Mouse (Mus musculus): ENCODE results near the gene Evx1. TPM values are rescaled to one million over a fixed set of nuclear protein-coding genes. Genes with fewer than 3 reads are reported as not detected.
A peak's percentile ranks its signal among the peaks of the same experiment; 100 is the strongest.

Evx1 gene
- polyA plus RNA-seq (2014; fragmentation: Nextera tagmentation; extraction: Ambion mirVana), result 3.8 and 5.1 TPM in 2 replicates

DNA sequence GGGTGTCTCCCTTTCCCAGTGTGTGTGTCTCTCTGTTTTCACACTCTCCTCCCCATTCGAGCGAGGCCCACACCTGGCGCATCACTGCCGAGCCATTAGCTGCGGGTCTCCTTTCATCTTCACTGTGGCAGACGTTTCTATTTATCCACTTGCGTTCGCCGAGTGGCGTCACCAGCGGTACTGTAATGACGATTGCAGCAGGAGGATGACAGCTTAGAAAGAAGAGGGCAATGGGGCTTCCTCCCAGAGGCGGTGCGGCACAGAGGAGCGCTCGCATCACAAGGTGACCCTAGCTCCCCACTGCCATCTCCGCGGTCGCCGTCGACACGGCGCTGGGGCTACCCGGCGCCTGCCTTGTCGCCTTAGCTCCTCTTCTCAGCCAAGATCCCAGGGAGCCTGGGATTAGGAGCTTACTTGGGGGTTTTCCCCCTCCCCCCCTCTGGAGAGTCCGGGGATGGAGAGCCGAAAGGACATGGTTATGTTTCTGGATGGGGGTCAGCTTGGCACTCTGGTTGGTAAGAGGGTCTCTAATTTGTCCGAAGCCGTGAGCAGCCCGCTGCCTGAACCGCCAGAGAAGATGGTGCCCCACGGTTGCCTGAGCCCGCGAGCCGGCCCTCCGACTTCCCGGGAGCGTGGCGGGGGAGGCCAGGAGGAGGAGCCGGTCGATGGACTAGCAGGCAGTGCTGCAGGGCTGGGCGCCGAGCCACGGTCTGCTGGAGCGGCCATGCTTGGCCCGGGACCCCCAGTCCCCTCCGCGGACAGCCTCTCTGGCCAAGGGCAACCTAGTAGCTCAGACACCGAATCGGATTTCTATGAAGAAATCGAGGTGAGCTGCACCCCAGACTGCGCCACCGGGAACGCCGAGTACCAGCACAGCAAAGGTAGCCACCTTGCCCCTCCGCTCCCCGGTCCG lies at the start of gene Evx1:
TSS of gene Evx1 (plus strand) at position 108 of the 913 bp plus-strand sequence.
- peak within 1 kb of the TSS; percentile 84 for H3K27ac ChIP-seq (replicated peaks; ENCODE audit: low read depth, low read length)

DNA sequence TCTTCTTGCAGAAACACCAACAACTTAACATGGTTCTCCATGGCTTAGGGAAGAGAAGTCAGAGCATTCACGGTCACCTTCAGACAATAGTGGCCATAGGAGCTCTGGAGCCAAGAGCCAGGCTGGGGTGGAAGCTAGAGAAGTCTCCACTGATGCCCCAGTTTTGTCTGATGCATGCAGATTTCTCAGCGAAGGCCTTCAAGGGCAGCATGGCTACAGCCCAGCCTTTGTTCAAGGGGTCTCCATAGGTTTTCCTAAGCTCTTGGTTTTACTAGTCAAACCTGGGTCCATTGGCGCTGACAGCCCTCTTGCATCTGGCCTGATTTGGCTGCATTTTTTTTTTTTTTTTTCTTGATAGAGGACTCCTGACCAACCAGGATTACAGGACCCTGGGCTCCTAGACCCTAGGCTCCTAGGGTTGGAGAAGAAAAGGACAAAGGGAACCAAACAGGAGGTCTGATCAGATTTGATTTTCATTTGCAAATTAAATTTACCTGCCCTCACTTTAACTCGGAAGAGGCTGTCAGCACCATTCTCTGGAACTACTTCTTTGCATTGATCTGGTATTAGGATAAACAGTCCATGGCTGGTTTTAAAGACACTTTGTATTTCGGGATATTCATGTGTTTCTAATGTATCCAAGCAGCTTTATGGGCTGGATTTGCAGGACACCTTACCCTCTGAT lies 49.0 kb upstream of the Evx1 start:
- Histone ChIP-seq H3K27me3 (ENCODE audit: control insufficient read depth, insufficient read depth, low read length) (peaks cover 60% of the 10 kb centered on the region), H3K4me1 (ENCODE audit: control insufficient read depth, insufficient read depth, low read length) (0 out of 2 replicates have a peak, but pooled peaks cover 9% of the 10 kb centered on the region), H3K36me3 (ENCODE audit: control insufficient read depth, insufficient read depth, low read length) (no peaks in the 10 kb centered on the region), H3K9me3 (ENCODE audit: control insufficient read depth, low read length) (no peaks in the 10 kb centered on the region), H3K9ac (ENCODE audit: low read length) (peak overlapping the region; percentile 93), H3K4me2 (ENCODE audit: low read depth, severe bottlenecking) (peak overlapping the region; percentile 62), H3K27ac (replicated peaks; ENCODE audit: low read depth, low read length) (peak overlapping the region; percentile 42; the same call in 1 of the 2 replicates), H3K4me3 (ENCODE audit: low read depth, low read length) (peak overlapping the region; percentile 69)
- WGBS, result 5% methylated on average over 5 of the region's 5 CpGs
- ATAC-seq (ENCODE audit: insufficient number of reproducible peaks, low FRiP score, low TSS enrichment, low read depth) (no peak), DNase-seq (ENCODE audit: low spot score) (peak; percentile 60)

More for the DNA sequence above, at the start of gene Evx1:
- Histone ChIP-seq H3K36me3 (ENCODE audit: control insufficient read depth, insufficient read depth, low read length) (no peaks in the 10 kb centered on the region), H3K4me3 (ENCODE audit: low read depth, low read length) (peak within 1 kb of the TSS; percentile 42), H3K27me3 (ENCODE audit: control insufficient read depth, insufficient read depth, low read length) (peaks cover 88% of the 10 kb centered on the region), H3K4me1 (ENCODE audit: control insufficient read depth, insufficient read depth, low read length) (peaks cover 31% of the 10 kb centered on the region), H3K4me2 (ENCODE audit: low read depth, severe bottlenecking) (peak within 1 kb of the TSS; percentile 58), H3K9ac (ENCODE audit: low read length) (peak within 1 kb of the TSS; percentile 58), H3K9me3 (ENCODE audit: control insufficient read depth, low read length) (no peaks in the 10 kb centered on the region)
- ATAC-seq (ENCODE audit: insufficient number of reproducible peaks, low FRiP score, low TSS enrichment, low read depth) (no peak), DNase-seq (ENCODE audit: low spot score) (peak; percentile 74)
- under 1% methylated on average over 58 of the region's 59 CpGs for WGBS

DNA sequence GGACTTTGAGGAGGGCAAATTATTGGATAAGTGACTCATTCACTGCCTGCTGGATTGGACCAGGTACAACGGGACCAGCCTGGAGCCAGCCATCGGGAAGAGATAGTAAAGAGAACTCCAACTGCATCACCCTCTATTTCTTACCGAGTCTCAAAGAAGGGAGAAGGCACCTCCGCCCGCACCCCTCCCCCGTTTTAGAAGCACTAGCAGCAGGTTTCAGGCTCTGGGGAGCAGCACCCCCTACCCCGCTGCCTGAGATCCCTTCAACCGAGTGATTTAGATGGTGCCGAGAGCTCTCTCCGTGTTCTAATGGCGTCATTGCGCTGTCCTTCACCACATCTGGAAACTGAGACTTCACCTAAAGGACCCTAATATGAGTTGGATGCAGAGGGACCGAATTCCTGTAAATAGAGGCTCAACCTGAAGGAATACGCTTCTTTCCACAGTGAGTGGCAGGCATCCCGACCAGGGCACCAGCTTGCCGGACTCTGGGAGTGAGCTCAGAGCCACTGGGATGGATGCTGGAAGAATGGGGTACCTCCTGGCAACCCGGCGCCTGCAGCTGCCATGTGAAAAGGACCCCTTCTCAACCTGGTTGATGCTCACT lies 47.9 kb upstream of the Evx1 start:
- Histone ChIP-seq H3K9ac (ENCODE audit: low read length) (peak overlapping the region; percentile 93), H3K4me3 (ENCODE audit: low read depth, low read length) (peak overlapping the region; percentile 69), H3K4me2 (ENCODE audit: low read depth, severe bottlenecking) (peak overlapping the region; percentile 62), H3K27ac (replicated peaks; ENCODE audit: low read depth, low read length) (peak overlapping the region; percentile 32; the same call in 1 of the 2 replicates), H3K36me3 (ENCODE audit: control insufficient read depth, insufficient read depth, low read length) (no peaks in the 10 kb centered on the region), H3K4me1 (ENCODE audit: control insufficient read depth, insufficient read depth, low read length) (peaks cover 15% of the 10 kb centered on the region; the same call in 1 of the 2 replicates), H3K9me3 (ENCODE audit: control insufficient read depth, low read length) (no peaks in the 10 kb centered on the region), H3K27me3 (ENCODE audit: control insufficient read depth, insufficient read depth, low read length) (peaks cover 64% of the 10 kb centered on the region)
- DNase-seq (ENCODE audit: low spot score), result peak; percentile 64
- under 1% methylated on average over 18 of the region's 18 CpGs for WGBS
- ATAC-seq (ENCODE audit: insufficient number of reproducible peaks, low FRiP score, low TSS enrichment, low read depth), result no peak

DNA sequence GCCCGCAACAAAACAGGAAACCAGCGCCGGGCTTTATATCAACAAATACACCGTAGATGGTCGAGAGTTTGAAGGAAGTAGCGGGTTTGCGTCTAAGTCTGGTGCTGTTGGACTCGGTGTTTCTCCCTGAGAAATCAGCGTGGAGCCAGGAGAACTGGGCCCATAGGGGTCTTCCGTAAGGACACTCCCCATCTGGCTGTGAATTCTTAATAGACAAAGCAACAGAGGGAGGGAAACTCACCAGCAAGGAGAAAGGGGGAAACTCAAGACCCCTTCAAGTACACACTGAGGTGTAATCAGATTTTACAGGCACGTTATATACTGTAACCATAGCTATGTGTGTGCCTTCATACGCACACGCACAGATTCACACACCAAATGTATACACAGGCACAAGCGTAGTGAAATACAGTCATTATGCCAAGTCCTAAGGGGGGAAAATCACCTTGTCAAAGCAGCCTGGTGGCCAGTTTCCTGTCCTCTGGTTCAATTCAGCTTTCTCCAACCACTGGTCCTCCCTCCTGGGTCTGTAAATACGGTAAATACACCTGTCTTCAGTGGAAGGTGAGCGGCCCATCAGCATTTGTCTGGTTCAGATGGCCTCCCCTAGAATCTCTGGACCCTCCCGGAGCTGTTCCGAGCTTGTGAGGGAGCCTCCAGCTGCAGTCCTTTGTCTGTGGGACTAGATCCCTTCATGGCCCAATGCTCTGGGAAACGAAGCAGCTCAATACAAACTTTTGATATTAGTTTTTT lies 47.2 kb upstream of the Evx1 start:
- H3K4me3 ChIP-seq (ENCODE audit: low read depth, low read length), result peak overlapping the region; percentile 69
- ATAC-seq (ENCODE audit: insufficient number of reproducible peaks, low FRiP score, low TSS enrichment, low read depth) (no peak), DNase-seq (ENCODE audit: low spot score) (peak; percentile 71)
- peaks cover 68% of the 10 kb centered on the region for H3K27me3 ChIP-seq (ENCODE audit: control insufficient read depth, insufficient read depth, low read length)
- no peaks in the 10 kb centered on the region for H3K36me3 ChIP-seq (ENCODE audit: control insufficient read depth, insufficient read depth, low read length)
- peak overlapping the region; percentile 62 for H3K4me2 ChIP-seq (ENCODE audit: low read depth, severe bottlenecking)
- peaks cover 15% of the 10 kb centered on the region; the same call in 1 of the 2 replicates for H3K4me1 ChIP-seq (ENCODE audit: control insufficient read depth, insufficient read depth, low read length)
- H3K9ac ChIP-seq (ENCODE audit: low read length), result peak overlapping the region; percentile 93
- 2% methylated on average over 19 of the region's 19 CpGs for WGBS
- peak overlapping the region; percentile 32 for H3K27ac ChIP-seq (replicated peaks; ENCODE audit: low read depth, low read length)
- no peaks in the 10 kb centered on the region for H3K9me3 ChIP-seq (ENCODE audit: control insufficient read depth, low read length)

DNA sequence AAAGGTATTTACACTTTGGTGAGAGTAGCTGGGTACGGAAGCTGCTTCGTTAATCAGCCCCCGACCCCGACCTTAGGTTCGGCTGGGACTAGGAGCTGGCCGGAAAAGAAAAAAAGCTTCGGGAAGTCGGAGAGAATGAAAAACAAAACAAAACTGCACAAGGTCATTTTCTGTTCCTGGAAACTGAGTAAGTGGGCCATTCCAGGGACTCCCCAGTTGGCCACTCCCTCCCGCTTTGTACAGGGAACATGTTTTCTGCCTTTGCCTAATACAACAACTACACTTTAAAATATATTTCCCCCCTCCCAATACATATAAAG lies 46.7 kb upstream of the Evx1 start:
- Histone ChIP-seq H3K4me1 (ENCODE audit: control insufficient read depth, insufficient read depth, low read length) (peaks cover 13% of the 10 kb centered on the region; the same call in 1 of the 2 replicates), H3K27ac (replicated peaks; ENCODE audit: low read depth, low read length) (peak overlapping the region; percentile 11; the same call in 1 of the 2 replicates), H3K4me2 (ENCODE audit: low read depth, severe bottlenecking) (peak overlapping the region; percentile 62), H3K4me3 (ENCODE audit: low read depth, low read length) (peak overlapping the region; percentile 69), H3K36me3 (ENCODE audit: control insufficient read depth, insufficient read depth, low read length) (no peaks in the 10 kb centered on the region), H3K9ac (ENCODE audit: low read length) (peak overlapping the region; percentile 93), H3K9me3 (ENCODE audit: control insufficient read depth, low read length) (no peaks in the 10 kb centered on the region), H3K27me3 (ENCODE audit: control insufficient read depth, insufficient read depth, low read length) (peaks cover 67% of the 10 kb centered on the region)
- ATAC-seq (ENCODE audit: insufficient number of reproducible peaks, low FRiP score, low TSS enrichment, low read depth) (no peak), DNase-seq (ENCODE audit: low spot score) (no peak)
- under 1% methylated on average over 9 of the region's 9 CpGs for WGBS

DNA sequence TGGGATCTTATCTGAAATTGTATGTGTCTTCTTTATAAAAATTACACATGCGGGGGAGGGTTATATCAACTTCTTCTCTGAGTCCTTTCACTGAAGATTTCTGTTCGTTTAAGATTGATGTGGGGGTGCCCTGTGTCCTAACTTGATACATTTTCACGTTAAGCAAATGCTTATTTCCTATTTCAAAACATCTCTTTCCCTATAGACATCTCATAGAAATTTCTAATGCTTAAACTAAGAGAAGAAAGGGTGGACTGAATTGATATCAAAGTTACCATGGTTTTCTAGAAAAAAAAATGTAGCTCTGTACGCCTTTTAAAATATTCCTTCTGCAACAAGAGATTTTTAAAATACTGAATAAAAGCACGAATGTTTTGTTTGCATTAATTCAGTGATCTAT lies 46.1 kb upstream of the Evx1 start:
- DNase-seq (ENCODE audit: low spot score) (no peak), ATAC-seq (ENCODE audit: insufficient number of reproducible peaks, low FRiP score, low TSS enrichment, low read depth) (no peak)
- no peaks in the 10 kb centered on the region for H3K9me3 ChIP-seq (ENCODE audit: control insufficient read depth, low read length)
- no peaks in the 10 kb centered on the region for H3K36me3 ChIP-seq (ENCODE audit: control insufficient read depth, insufficient read depth, low read length)
- WGBS, result 24% methylated on average over 5 of the region's 5 CpGs
- peaks cover 66% of the 10 kb centered on the region for H3K27me3 ChIP-seq (ENCODE audit: control insufficient read depth, insufficient read depth, low read length)
- H3K4me3 ChIP-seq (ENCODE audit: low read depth, low read length), result peak overlapping the region; percentile 69; the same call in 1 of the 2 replicates
- H3K9ac ChIP-seq (ENCODE audit: low read length), result no peak overlapping the region
- no peak overlapping the region for H3K27ac ChIP-seq (replicated peaks; ENCODE audit: low read depth, low read length)
- peaks cover 11% of the 10 kb centered on the region; the same call in 1 of the 2 replicates for H3K4me1 ChIP-seq (ENCODE audit: control insufficient read depth, insufficient read depth, low read length)
- H3K4me2 ChIP-seq (ENCODE audit: low read depth, severe bottlenecking), result peak overlapping the region; percentile 62; the same call in 1 of the 2 replicates

DNA sequence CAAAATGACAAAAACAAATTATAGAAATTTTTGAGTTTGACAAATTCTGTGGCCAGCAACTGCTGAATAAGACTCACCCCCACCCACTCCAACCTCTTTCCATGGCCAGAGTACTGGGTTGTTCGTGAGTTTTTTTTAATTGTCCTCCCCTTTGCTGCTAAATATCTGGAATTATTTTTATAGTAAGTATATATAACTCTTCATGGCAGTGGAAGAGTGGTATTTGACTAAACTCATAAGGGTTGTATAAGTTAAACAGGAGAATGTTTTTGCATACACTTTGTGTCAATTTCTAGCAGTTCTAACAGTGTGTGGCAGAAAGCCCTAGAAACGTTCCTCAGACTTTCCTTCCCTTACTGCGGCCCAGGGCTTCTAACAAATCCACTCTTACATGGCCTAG lies 45.6 kb upstream of the Evx1 start:
- H3K4me3 ChIP-seq (ENCODE audit: low read depth, low read length), result no peak overlapping the region
- peaks cover 65% of the 10 kb centered on the region for H3K27me3 ChIP-seq (ENCODE audit: control insufficient read depth, insufficient read depth, low read length)
- H3K9me3 ChIP-seq (ENCODE audit: control insufficient read depth, low read length), result no peaks in the 10 kb centered on the region
- no peak overlapping the region; the same call in 1 of the 2 replicates for H3K4me2 ChIP-seq (ENCODE audit: low read depth, severe bottlenecking)
- ATAC-seq (ENCODE audit: insufficient number of reproducible peaks, low FRiP score, low TSS enrichment, low read depth) (no peak), DNase-seq (ENCODE audit: low spot score) (no peak)
- peak overlapping the region; percentile 35; the same call in 1 of the 2 replicates for H3K9ac ChIP-seq (ENCODE audit: low read length)
- H3K27ac ChIP-seq (replicated peaks; ENCODE audit: low read depth, low read length), result no peak overlapping the region
- no peaks in the 10 kb centered on the region for H3K36me3 ChIP-seq (ENCODE audit: control insufficient read depth, insufficient read depth, low read length)
- H3K4me1 ChIP-seq (ENCODE audit: control insufficient read depth, insufficient read depth, low read length), result peaks cover 11% of the 10 kb centered on the region; the same call in 1 of the 2 replicates
- WGBS, result 12% methylated on average over 3 of the region's 3 CpGs
